Mouse (Mus musculus) brain, embryonic 14.5 days (tissue): ENCODE results near the gene Cgas.

Experiments
- CTCF ChIP-seq: fragments of 200-500 bp; IDR thresholded peaks from 2 replicates; pipeline ENCODE4 v1.5.1; 2012; ENCODE audit warnings: inconsistent platforms, mild to moderate bottlenecking, moderate library complexity, borderline replicate concordance; ENCODE audit not compliant: insufficient read depth, insufficient read length; ENCODE audit errors: extremely low read depth
- POLR2A ChIP-seq: fragments of 200-500 bp; IDR thresholded peaks from 2 replicates; pipeline ENCODE4 v1.6.1; 2012; ENCODE audit warnings: mild to moderate bottlenecking, inconsistent platforms, borderline replicate concordance; ENCODE audit not compliant: poor library complexity, insufficient read depth, insufficient read length, severe bottlenecking; ENCODE audit errors: extremely low read depth

DNA sequence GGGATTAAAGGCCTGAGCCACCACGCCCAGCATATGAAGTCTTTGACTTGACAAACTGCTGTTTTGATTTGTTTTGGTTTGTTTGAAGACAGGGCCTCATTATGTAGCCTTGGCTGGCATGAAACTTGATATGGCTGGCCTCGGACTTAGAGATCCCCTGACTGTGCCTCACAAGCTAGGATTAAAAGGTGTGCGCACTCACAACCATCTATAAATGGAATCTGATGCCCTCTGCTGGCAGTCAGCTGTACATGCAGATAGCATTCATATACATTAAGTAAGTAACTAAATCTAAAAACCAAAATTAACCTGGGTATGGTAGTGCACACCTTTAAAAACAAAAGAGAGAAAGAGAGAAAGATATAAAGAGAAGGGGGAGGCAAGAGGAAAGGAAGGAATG is 57.1 kb downstream of the Cgas start:
- TF ChIP-seq CTCF (peak; percentile 46; the same call in 1 of the 2 replicates), POLR2A (no peak)
